Mouse (Mus musculus) ES-Bruce4 (cell line): ENCODE results near the gene Gtse1.

Source experiments
- CTCF ChIP-seq: IDR thresholded peaks from one replicate; pipeline ENCODE4 v1.8.1; 2011; ENCODE audit warnings: low read depth, low read length
- EP300 ChIP-seq: IDR thresholded peaks from 2 replicates; pipeline ENCODE4 v1.6.1; 2011; ENCODE audit warnings: low read depth, low read length; ENCODE audit not compliant: insufficient read depth
- POLR2A ChIP-seq: IDR thresholded peaks from one replicate; pipeline ENCODE4 v1.8.1; 2011; ENCODE audit warnings: low read length; ENCODE audit not compliant: insufficient read depth

- TF ChIP-seq EP300, result no peak
- TF ChIP-seq POLR2A, result no peak
- TF ChIP-seq CTCF, result no peak
Measured at GRCm38 (mm10) chr15:85900801-85901200, 41.3 kb downstream of the Gtse1 start.
